Mouse (Mus musculus) C2C12 (cell line): ENCODE data around the gene Pxmp4.

Experiments used
- CEBPB ChIP-seq: IDR thresholded peaks from one replicate; pipeline ENCODE4 v1.6.1; 2011; ENCODE audit warnings: low read depth, mild to moderate bottlenecking, control low read depth, moderate library complexity
- CTCF ChIP-seq: IDR thresholded peaks from one replicate; pipeline ENCODE4 v1.5.1; 2011; ENCODE audit not compliant: control insufficient read depth, insufficient read depth, insufficient read length
- FOSL1 ChIP-seq: IDR thresholded peaks from one replicate; pipeline ENCODE4 v1.8.0; 2011; ENCODE audit warnings: mild to moderate bottlenecking, low read length; ENCODE audit not compliant: poor library complexity, insufficient read depth, severe bottlenecking
- MAX ChIP-seq: IDR thresholded peaks from one replicate; pipeline ENCODE4 v1.6.1; 2011; ENCODE audit warnings: mild to moderate bottlenecking, control low read depth
- MYOD1 ChIP-seq: IDR thresholded peaks from one replicate; pipeline ENCODE4 v1.6.1; 2011; ENCODE audit warnings: low read depth; ENCODE audit not compliant: control insufficient read depth, insufficient read length
- MYOG ChIP-seq: IDR thresholded peaks from one replicate; pipeline ENCODE4 v1.6.1; 2011; ENCODE audit not compliant: control insufficient read depth, insufficient read length; ENCODE audit errors: extremely low read depth
- USF1 ChIP-seq: IDR thresholded peaks from one replicate; pipeline ENCODE4 v1.6.1; 2011; ENCODE audit warnings: low read depth, mild to moderate bottlenecking, control low read depth, moderate library complexity

- TF ChIP-seq USF1 = no peak
- no peak for TF ChIP-seq CTCF
- no peak for TF ChIP-seq MYOG
- TF ChIP-seq MAX = no peak
- TF ChIP-seq FOSL1 = no peak
- TF ChIP-seq CEBPB = no peak
- no peak for TF ChIP-seq MYOD1
Measured at GRCm38 (mm10) chr2:154591239-154591638, 12.3 kb downstream of the Pxmp4 start.
